Mouse (Mus musculus): ENCODE data around the gene Paqr6. TPM values are rescaled to one million over a fixed set of nuclear protein-coding genes. Genes with fewer than 3 reads are reported as not detected.

Gene Paqr6
- 10.3 and 13.1 TPM in 2 replicates for polyA plus RNA-seq (2012; rRNA removed; ENCODE audit: low replicate concordance)

GRCm38 (mm10) chr3:88364337-88364736 lies at the start of gene Paqr6:
Gene Paqr6, plus strand, starts transcription at chr3:88364584.

GRCm38 (mm10) chr3:88324951-88325405 lies 39.4 kb upstream of the Paqr6 start, which contains the start of gene Glmp:
Gene Glmp, plus strand, starts transcription at chr3:88325023.

GRCm38 (mm10) chr3:88336058-88337013 lies 28.0 kb upstream of the Paqr6 start, which contains the start of the genes Tmem79 and Smg5:
Gene Tmem79, minus strand, starts transcription at chr3:88336148.
Gene Smg5, plus strand, starts transcription at chr3:88336260.

GRCm38 (mm10) chr3:88372643-88373042 lies 8.3 kb downstream of the Paqr6 start, which contains the start of gene Bglap3:
Gene Bglap3, minus strand, starts transcription at chr3:88372743.

GRCm38 (mm10) chr3:88378599-88378998 lies 14.2 kb downstream of the Paqr6 start, which contains the start of gene Bglap2:
Gene Bglap2, minus strand, starts transcription at chr3:88378699.

GRCm38 (mm10) chr3:88384364-88384763 lies 20.0 kb downstream of the Paqr6 start, which contains the start of gene Bglap:
Gene Bglap, minus strand, starts transcription at chr3:88384464.

GRCm38 (mm10) chr3:88409741-88410644 lies 45.6 kb downstream of the Paqr6 start, which contains the start of gene Pmf1:
Gene Pmf1, minus strand, starts transcription at chr3:88410331.

Other genes with a start within 250 kb of the Paqr6 start
- gene Mef2d, start 222.2 kb upstream of the Paqr6 start, polyA plus RNA-seq (2012; rRNA removed; ENCODE audit: low replicate concordance) = 56.6 and 78.8 TPM in 2 replicates
- 1.3 and 2.6 TPM in 2 replicates for gene Rhbg, start 109.9 kb upstream of the Paqr6 start, polyA plus RNA-seq (2012; rRNA removed; ENCODE audit: low replicate concordance)
- 0.33 and 0.42 TPM in 2 replicates for gene Gm38392, start 77.4 kb upstream of the Paqr6 start, polyA plus RNA-seq (2012; rRNA removed; ENCODE audit: low replicate concordance)
- gene Tsacc, start 67.6 kb upstream of the Paqr6 start, polyA plus RNA-seq (2012; rRNA removed; ENCODE audit: low replicate concordance) = 5.6 and 5.7 TPM in 2 replicates
- 112 and 200 TPM in 2 replicates for gene Cct3, start 67.5 kb upstream of the Paqr6 start, polyA plus RNA-seq (2012; rRNA removed; ENCODE audit: low replicate concordance)
- 237 and 305 TPM in 2 replicates for gene Glmp, start 39.6 kb upstream of the Paqr6 start, polyA plus RNA-seq (2012; rRNA removed; ENCODE audit: low replicate concordance)
- gene Tmem79, start 28.4 kb upstream of the Paqr6 start, polyA plus RNA-seq (2012; rRNA removed; ENCODE audit: low replicate concordance) = 39.1 and 40.3 TPM in 2 replicates
- 60.2 and 94.7 TPM in 2 replicates for gene Smg5, start 28.3 kb upstream of the Paqr6 start, polyA plus RNA-seq (2012; rRNA removed; ENCODE audit: low replicate concordance)
- gene Bglap3, start 8.2 kb downstream of the Paqr6 start, polyA plus RNA-seq (2012; rRNA removed; ENCODE audit: low replicate concordance) = 0.14 and 0.19 TPM in 2 replicates
- gene Bglap2, start 14.1 kb downstream of the Paqr6 start, polyA plus RNA-seq (2012; rRNA removed; ENCODE audit: low replicate concordance) = not detected in 2 replicates
- gene Bglap, start 19.9 kb downstream of the Paqr6 start, polyA plus RNA-seq (2012; rRNA removed; ENCODE audit: low replicate concordance) = not detected in 2 replicates
- gene Pmf1, start 45.7 kb downstream of the Paqr6 start, polyA plus RNA-seq (2012; rRNA removed; ENCODE audit: low replicate concordance) = 35.7 and 50.0 TPM in 2 replicates
- 57.9 and 74.4 TPM in 2 replicates for gene Slc25a44, start 60.6 kb downstream of the Paqr6 start, polyA plus RNA-seq (2012; rRNA removed; ENCODE audit: low replicate concordance)
- 51.9 and 53.4 TPM in 2 replicates for gene Sema4a, start 96.6 kb downstream of the Paqr6 start, polyA plus RNA-seq (2012; rRNA removed; ENCODE audit: low replicate concordance)
- gene Lmna, start 145.4 kb downstream of the Paqr6 start, polyA plus RNA-seq (2012; rRNA removed; ENCODE audit: low replicate concordance) = 140 and 285 TPM in 2 replicates
- gene Mex3a, start 167.8 kb downstream of the Paqr6 start, polyA plus RNA-seq (2012; rRNA removed; ENCODE audit: low replicate concordance) = 0.56 and 12.0 TPM in 2 replicates
- 0.40 and 40.0 TPM in 2 replicates for gene Rab25, start 183.7 kb downstream of the Paqr6 start, polyA plus RNA-seq (2012; rRNA removed; ENCODE audit: low replicate concordance)
- 148 and 176 TPM in 2 replicates for gene Lamtor2, start 188.5 kb downstream of the Paqr6 start, polyA plus RNA-seq (2012; rRNA removed; ENCODE audit: low replicate concordance)
- 63.5 and 103 TPM in 2 replicates for gene Ubqln4, start 189.2 kb downstream of the Paqr6 start, polyA plus RNA-seq (2012; rRNA removed; ENCODE audit: low replicate concordance)
- 270 and 325 TPM in 2 replicates for gene Ssr2, start 211.3 kb downstream of the Paqr6 start, polyA plus RNA-seq (2012; rRNA removed; ENCODE audit: low replicate concordance)
- gene Arhgef2, start 241.4 kb downstream of the Paqr6 start, polyA plus RNA-seq (2012; rRNA removed; ENCODE audit: low replicate concordance) = 76.8 and 130 TPM in 2 replicates

All from subcutaneous adipose tissue, adult 2 months (tissue).